Mouse (Mus musculus): ENCODE data around the gene Dyrk1b.
"Not testable (repeated sequence)": the region's sequence is repeated elsewhere in the genome, so short reads cannot be mapped to it uniquely, and the experiment has no call there.

Gene Dyrk1b

GRCm38 (mm10) chr7:28179228-28179627 lies at the start of gene Dyrk1b:
Gene Dyrk1b (plus strand): TSS chr7:28179469.
- peak; percentile 95 for DNase-seq

GRCm38 (mm10) chr7:28137613-28138012 lies 41.7 kb upstream of the Dyrk1b start:
- DNase-seq = peak; percentile 13

- DNase-seq = peak; percentile 48
These were observed 31.0 kb upstream of the Dyrk1b start for GRCm38 (mm10) chr7:28148263-28148662.

- no peak for DNase-seq
These were observed 29.4 kb upstream of the Dyrk1b start for GRCm38 (mm10) chr7:28149841-28150240.

- no peak for DNase-seq
These were observed 27.6 kb upstream of the Dyrk1b start for GRCm38 (mm10) chr7:28151584-28152221.

GRCm38 (mm10) chr7:28153595-28153994 lies 25.7 kb upstream of the Dyrk1b start:
- not testable (repeated sequence) for DNase-seq

GRCm38 (mm10) chr7:28159292-28159691 lies 20.0 kb upstream of the Dyrk1b start:
- no peak for DNase-seq

- DNase-seq = no peak
These were observed 19.4 kb upstream of the Dyrk1b start for GRCm38 (mm10) chr7:28159893-28160292.

GRCm38 (mm10) chr7:28161163-28161749 lies 18.0 kb upstream of the Dyrk1b start:
- DNase-seq = no peak

- DNase-seq = no peak
These were observed 13.9 kb upstream of the Dyrk1b start for GRCm38 (mm10) chr7:28165406-28165805.

- DNase-seq = peak; percentile 43
These were observed 10.8 kb upstream of the Dyrk1b start for GRCm38 (mm10) chr7:28168320-28169115.

GRCm38 (mm10) chr7:28169489-28170422 lies 9.5 kb upstream of the Dyrk1b start, which contains the start of gene Fbl:
Gene Fbl (plus strand): TSS chr7:28169710.
- peak; percentile 84 for DNase-seq

GRCm38 (mm10) chr7:28175358-28175757 lies 3.9 kb upstream of the Dyrk1b start:
- DNase-seq = no peak

GRCm38 (mm10) chr7:28179741-28180377 lies 590 bp downstream of the Dyrk1b start:
- DNase-seq = peak; percentile 90

GRCm38 (mm10) chr7:28180890-28181289 lies 1.6 kb downstream of the Dyrk1b start:
- DNase-seq = no peak

- no peak for DNase-seq
These were observed 2.1 kb downstream of the Dyrk1b start for GRCm38 (mm10) chr7:28181376-28181775.

- no peak for DNase-seq
These were observed 3.1 kb downstream of the Dyrk1b start for GRCm38 (mm10) chr7:28182320-28182719.

- no peak for DNase-seq
These were observed 6.6 kb downstream of the Dyrk1b start for GRCm38 (mm10) chr7:28185884-28186283.

GRCm38 (mm10) chr7:28186631-28187030 lies 7.4 kb downstream of the Dyrk1b start:
- no peak for DNase-seq

- DNase-seq = no peak
These were observed 12.2 kb downstream of the Dyrk1b start for GRCm38 (mm10) chr7:28191489-28191888.

GRCm38 (mm10) chr7:28191903-28192302 lies 12.6 kb downstream of the Dyrk1b start:
- no peak for DNase-seq

GRCm38 (mm10) chr7:28195414-28196098 lies 16.3 kb downstream of the Dyrk1b start:
- no peak for DNase-seq

Measured in cerebellum, adult 11 months (tissue).